Mouse (Mus musculus) cerebellum, adult 2 months (tissue): ENCODE data around the gene Gpatch1.

ENCODE experiments used
- CTCF ChIP-seq: fragments of 200-500 bp; IDR thresholded peaks from 2 replicates; pipeline ENCODE4 v1.5.1; 2011; ENCODE audit warnings: low read depth, mild to moderate bottlenecking, control low read depth, low read length, moderate library complexity, borderline replicate concordance; ENCODE audit not compliant: insufficient read depth
- POLR2A ChIP-seq: fragments of 200-500 bp; IDR thresholded peaks from 2 replicates; pipeline ENCODE4 v1.6.1; 2011; ENCODE audit warnings: low read length, control low read depth, borderline replicate concordance; ENCODE audit not compliant: insufficient read depth

GRCm38 (mm10) chr7:35263595-35264489 is 54.4 kb downstream of the Gpatch1 start:
- TF ChIP-seq POLR2A = no peak
- no peak for TF ChIP-seq CTCF
